Mouse (Mus musculus) myocyte (in vitro differentiated cells): ENCODE data around the gene Capn11. TPM values are rescaled to one million over a fixed set of nuclear protein-coding genes. Genes with fewer than 3 reads are reported as not detected.

Experiments used
- H3K27me3 ChIP-seq: one replicate; pipeline ENCODE4 v1.6.1; 2011; ENCODE audit not compliant: control insufficient read depth, insufficient read depth, insufficient read length
- H3K36me3 ChIP-seq: one replicate; pipeline ENCODE4 v1.6.1; 2011; ENCODE audit not compliant: control insufficient read depth, insufficient read depth
- H3K4me2 ChIP-seq: one replicate; pipeline ENCODE4 v1.6.1; 2011; ENCODE audit warnings: low read depth, control low read depth
- H3K4me3 ChIP-seq: one replicate; pipeline ENCODE4 v1.5.1; 2011; ENCODE audit warnings: mild to moderate bottlenecking, control low read depth, moderate library complexity
- H3K79me2 ChIP-seq: one replicate; pipeline ENCODE4 v1.6.1; 2011; ENCODE audit not compliant: control insufficient read depth, insufficient read depth
- H3ac ChIP-seq: one replicate; pipeline ENCODE4 v1.6.1; 2011; ENCODE audit not compliant: control insufficient read depth, insufficient read length
- CEBPB ChIP-seq: IDR thresholded peaks from 2 replicates; pipeline ENCODE4 v1.6.1; 2011; ENCODE audit warnings: mild to moderate bottlenecking, moderate library complexity; ENCODE audit not compliant: poor library complexity, insufficient read depth, severe bottlenecking
- E2F4 ChIP-seq: IDR thresholded peaks from one replicate; pipeline ENCODE4 v1.6.1; 2011; ENCODE audit warnings: mild to moderate bottlenecking, control low read depth, moderate library complexity; ENCODE audit not compliant: insufficient read depth
- MAX ChIP-seq: IDR thresholded peaks from one replicate; pipeline ENCODE4 v1.6.1; 2011; ENCODE audit warnings: low read depth, mild to moderate bottlenecking, control low read depth
- MYOD1 ChIP-seq, 3 experiments: IDR thresholded peaks; one replicate each; pipeline ENCODE4 v1.6.1; 2011; ENCODE audit warnings: control low read depth in 2 of 3, low read depth in 2 of 3, mild to moderate bottlenecking in 2 of 3, moderate library complexity in 1 of 3; ENCODE audit not compliant: insufficient read length in 2 of 3, control insufficient read depth in 1 of 3
- MYOG ChIP-seq, 3 experiments: IDR thresholded peaks; one replicate each; pipeline ENCODE4 v1.6.1; 2011; ENCODE audit warnings: control low read depth in 2 of 3, low read depth in 2 of 3, mild to moderate bottlenecking in 2 of 3; ENCODE audit not compliant: insufficient read length in 2 of 3, control insufficient read depth in 1 of 3, insufficient read depth in 1 of 3
- POLR2A ChIP-seq: IDR thresholded peaks from one replicate; pipeline ENCODE4 v1.6.1; 2011; ENCODE audit warnings: low read depth, mild to moderate bottlenecking, control low read depth, moderate library complexity; ENCODE audit not compliant: insufficient read length
- POLR2AphosphoS2 ChIP-seq: IDR thresholded peaks from one replicate; pipeline ENCODE4 v1.6.1; 2011; ENCODE audit warnings: low read depth, control low read depth; ENCODE audit not compliant: insufficient read length
- REST ChIP-seq: IDR thresholded peaks from one replicate; pipeline ENCODE4 v1.6.1; 2011; ENCODE audit warnings: mild to moderate bottlenecking, control low read depth, moderate library complexity; ENCODE audit not compliant: insufficient read depth, insufficient read length
- SRF ChIP-seq: IDR thresholded peaks from one replicate; pipeline ENCODE4 v1.6.1; 2011; ENCODE audit warnings: low read depth; ENCODE audit not compliant: control insufficient read depth, insufficient read length
- TCF12 ChIP-seq: IDR thresholded peaks from one replicate; pipeline ENCODE4 v1.6.1; 2011; ENCODE audit warnings: mild to moderate bottlenecking, control low read depth; ENCODE audit not compliant: poor library complexity, insufficient read depth, severe bottlenecking
- TCF3 ChIP-seq: IDR thresholded peaks from one replicate; pipeline ENCODE4 v1.6.1; 2011; ENCODE audit warnings: low read depth, control low read depth; ENCODE audit not compliant: insufficient read length
- USF1 ChIP-seq: IDR thresholded peaks from one replicate; pipeline ENCODE4 v1.6.1; 2011; ENCODE audit warnings: low read depth, mild to moderate bottlenecking, control low read depth, moderate library complexity
- polyA plus RNA-seq: library from polyadenylated mRNA; unstranded; fragments of >200 nt; fragmentation: generic; extraction: Trizol; gene quantifications from one replicate; pipeline ENCODE4 v1.2.1, GENCODE M21; 2012; ENCODE audit warnings: missing spikeins

Capn11 gene
- polyA plus RNA-seq, 1 experiment: 0.38 TPM

GRCm38 (mm10) chr17:45666091-45666490 is 7.0 kb upstream of the Capn11 start:
- Histone ChIP-seq H3K4me3 (no peak overlapping the region), H3K27me3 (no peaks in the 10 kb centered on the region), H3ac (no peak overlapping the region), H3K4me2 (no peak overlapping the region), H3K79me2 (no peaks in the 10 kb centered on the region), H3K36me3 (peaks cover 6% of the 10 kb centered on the region)
- TF ChIP-seq E2F4: no peak

- Histone ChIP-seq H3K4me3 (no peak overlapping the region), H3K36me3 (peaks cover 7% of the 10 kb centered on the region), H3K27me3 (no peaks in the 10 kb centered on the region), H3K79me2 (no peaks in the 10 kb centered on the region), H3ac (no peak overlapping the region), H3K4me2 (no peak overlapping the region)
- TF ChIP-seq POLR2A (no peak), MAX (no peak), MYOD1 (IDR thresholded peaks at IDR 0.05; ENCODE audit: control insufficient read depth in 1 of 3, insufficient read length in 2 of 3, low read depth in 2 of 3) (no peak), E2F4 (no peak)
These were observed 5.5 kb upstream of the Capn11 start for GRCm38 (mm10) chr17:45664608-45665007.

- TF ChIP-seq USF1: no peak
- TF ChIP-seq MAX: no peak
- no peak for TF ChIP-seq E2F4
- no peak for TF ChIP-seq MYOG (IDR thresholded peaks at IDR 0.05; ENCODE audit: control insufficient read depth in 1 of 3, insufficient read depth in 1 of 3, insufficient read length in 2 of 3, low read depth in 2 of 3)
- no peak for TF ChIP-seq CEBPB
- no peak for TF ChIP-seq TCF3
- TF ChIP-seq SRF: no peak
- TF ChIP-seq MYOD1 (IDR thresholded peaks at IDR 0.05; ENCODE audit: control insufficient read depth in 1 of 3, insufficient read length in 2 of 3, low read depth in 2 of 3): no peak
- TF ChIP-seq REST: no peak
- no peak for TF ChIP-seq TCF12
- TF ChIP-seq POLR2A: no peak
- no peak for TF ChIP-seq POLR2AphosphoS2
- Histone ChIP-seq H3K79me2 (no peaks in the 10 kb centered on the region), H3K27me3 (no peaks in the 10 kb centered on the region), H3K4me3 (no peak overlapping the region), H3K36me3 (peaks cover 7% of the 10 kb centered on the region), H3ac (no peak overlapping the region), H3K4me2 (no peak overlapping the region)
These were observed 4.2 kb upstream of the Capn11 start for GRCm38 (mm10) chr17:45663106-45663919.

DNA sequence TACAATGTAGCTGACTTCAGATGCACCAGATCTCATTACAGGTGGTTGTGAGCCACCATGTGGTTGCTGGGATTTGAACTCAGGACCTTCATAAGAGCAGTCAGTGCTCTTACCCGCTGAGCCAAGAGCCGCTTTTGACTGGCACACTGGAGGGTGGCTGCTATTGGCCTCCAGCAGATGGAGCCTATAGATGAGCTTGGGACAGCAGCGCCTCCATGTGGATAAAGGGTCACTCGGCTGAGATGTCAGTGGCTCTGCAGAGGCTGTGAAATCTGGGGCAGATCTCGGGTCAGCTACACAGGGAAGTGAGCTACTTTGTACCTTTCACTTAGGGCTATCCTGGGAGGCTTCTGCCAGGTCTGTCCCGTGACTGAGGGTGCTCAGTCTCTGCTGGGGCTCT is 3.3 kb downstream of the Capn11 start:
- H3K36me3 ChIP-seq: no peaks in the 10 kb centered on the region
- TF ChIP-seq USF1 (no peak), POLR2A (no peak), MYOG (IDR thresholded peaks at IDR 0.05; ENCODE audit: control insufficient read depth in 1 of 3, insufficient read depth in 1 of 3, insufficient read length in 2 of 3, low read depth in 2 of 3) (no peak), TCF3 (no peak), E2F4 (no peak)
- H3K27me3 ChIP-seq: no peaks in the 10 kb centered on the region
- no peak overlapping the region for H3K4me2 ChIP-seq
- no peak overlapping the region for H3ac ChIP-seq
- H3K4me3 ChIP-seq: no peak overlapping the region
- no peaks in the 10 kb centered on the region for H3K79me2 ChIP-seq

DNA sequence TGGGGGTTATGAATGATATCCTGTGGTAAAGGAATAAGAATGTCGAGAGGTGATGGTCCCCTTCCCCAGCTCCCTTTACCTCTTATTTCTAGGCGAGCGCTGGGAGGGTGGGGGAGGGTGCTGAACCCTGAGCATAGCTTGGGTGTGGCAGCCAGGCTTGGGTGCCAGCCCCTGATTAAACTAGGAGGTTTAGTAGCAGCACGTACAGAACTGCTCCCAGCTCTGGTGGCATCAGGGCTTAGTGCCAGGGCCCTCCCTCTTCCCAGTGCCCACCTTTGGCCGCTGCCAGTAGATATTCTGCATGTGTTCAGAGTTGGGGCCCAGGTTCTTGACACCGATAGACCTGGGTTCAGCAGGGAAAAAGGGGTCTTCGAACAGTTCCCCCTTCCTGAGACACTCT is 5.9 kb downstream of the Capn11 start:
- Histone ChIP-seq H3ac (no peak overlapping the region), H3K4me2 (peak overlapping the region; percentile 48), H3K4me3 (no peak overlapping the region), H3K36me3 (no peaks in the 10 kb centered on the region), H3K79me2 (no peaks in the 10 kb centered on the region), H3K27me3 (no peaks in the 10 kb centered on the region)
- no peak for TF ChIP-seq MYOD1 (IDR thresholded peaks at IDR 0.05; ENCODE audit: control insufficient read depth in 1 of 3, insufficient read length in 2 of 3, low read depth in 2 of 3)
- TF ChIP-seq SRF: no peak
- TF ChIP-seq TCF3: no peak

- TF ChIP-seq POLR2AphosphoS2 (no peak), MYOD1 (IDR thresholded peaks at IDR 0.05; ENCODE audit: control insufficient read depth in 1 of 3, insufficient read length in 2 of 3, low read depth in 2 of 3) (no peak), MAX (no peak), TCF12 (no peak), E2F4 (no peak), CEBPB (no peak), SRF (no peak), MYOG (IDR thresholded peaks at IDR 0.05; ENCODE audit: control insufficient read depth in 1 of 3, insufficient read depth in 1 of 3, insufficient read length in 2 of 3, low read depth in 2 of 3) (no peak), REST (no peak), POLR2A (no peak), USF1 (no peak)
- no peak overlapping the region for H3K4me2 ChIP-seq
These were observed 14.9 kb downstream of the Capn11 start for GRCm38 (mm10) chr17:45644185-45644584.

More at GRCm38 (mm10) chr17:45644185-45644584, 14.9 kb downstream of the Capn11 start:
- Histone ChIP-seq H3K4me3 (no peak overlapping the region), H3K36me3 (no peaks in the 10 kb centered on the region), H3K79me2 (no peaks in the 10 kb centered on the region), H3ac (no peak overlapping the region), H3K27me3 (no peaks in the 10 kb centered on the region)
